Mouse (Mus musculus) heart, adult 8-10 months (tissue): Measurements from ENCODE around the gene Rftn1. TPM values are rescaled to one million over a fixed set of nuclear protein-coding genes. Genes with fewer than 3 reads are reported as not detected.

Source experiments
- DNase-seq: peaks from one replicate; pipeline ENCODE4 v3.0.0; 2022; ENCODE audit warnings: low spot score
- total RNA-seq, 4 experiments: library from RNA; stranded (reverse); gene quantifications; 2 replicates each; pipeline ENCODE4 v1.2.4; 2022

Rftn1 gene
- total RNA-seq, 4 experiments from 2014 or later: 45.4 to 54.7 (median 50.4) TPM

DNA sequence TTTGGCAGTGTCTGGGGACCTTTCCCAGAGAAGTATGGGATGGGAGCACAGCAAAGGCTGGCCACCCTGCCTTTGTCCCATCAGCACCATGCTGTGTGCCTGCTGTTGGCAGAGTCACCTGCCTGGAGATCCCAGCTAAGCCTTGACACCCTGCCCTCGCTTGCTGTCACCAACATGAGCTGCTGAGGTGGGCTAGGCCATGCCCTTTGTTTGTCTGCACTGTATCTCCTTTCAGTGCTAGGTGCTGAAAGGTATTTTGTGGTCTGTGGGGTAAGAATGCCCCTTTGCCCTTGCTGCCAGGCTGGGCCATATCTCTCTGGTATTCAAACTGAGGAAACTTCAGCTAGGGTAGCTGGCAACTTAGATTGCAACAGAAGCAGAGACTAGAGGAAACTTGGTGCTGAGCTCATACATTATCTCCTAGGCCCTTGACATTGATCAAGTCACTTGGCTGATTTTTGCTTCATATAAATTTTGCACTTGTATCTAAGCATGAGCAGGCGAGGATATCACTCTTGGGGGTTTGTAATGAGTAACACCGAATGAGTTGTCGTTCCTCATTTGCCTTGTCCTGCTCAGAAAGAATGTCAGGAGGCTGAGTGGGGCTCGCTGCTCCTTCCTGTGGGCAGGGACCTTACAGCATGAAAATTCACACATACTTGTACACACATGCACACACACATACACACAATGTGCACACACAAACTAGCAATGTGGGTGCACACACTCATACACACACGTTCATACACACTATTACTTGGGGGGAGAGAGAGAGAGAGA lies 207.7 kb downstream of the Rftn1 start:
- no peak for DNase-seq

GRCm38 (mm10) chr17:49981591-49981990 lies 208.9 kb downstream of the Rftn1 start:
- no peak for DNase-seq

GRCm38 (mm10) chr17:49979761-49980285 lies 210.7 kb downstream of the Rftn1 start:
- DNase-seq: no peak

DNA sequence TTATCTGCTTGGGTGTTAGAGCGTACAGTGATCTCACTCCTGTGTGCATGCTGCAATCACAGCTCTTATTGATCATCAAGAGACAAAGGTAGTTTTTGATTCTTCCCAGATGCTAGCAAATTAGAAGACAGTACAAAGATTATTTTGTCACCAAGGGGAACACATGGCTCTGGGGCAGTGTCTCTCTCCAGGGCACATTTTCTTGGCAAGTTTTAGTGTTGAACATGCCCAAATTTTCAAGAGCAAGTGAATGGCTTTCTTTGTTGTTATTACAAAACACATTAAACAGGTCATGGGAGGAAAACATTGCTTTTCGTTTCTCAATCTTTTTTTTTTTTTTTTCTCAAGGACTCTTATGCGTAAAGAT lies 213.1 kb downstream of the Rftn1 start:
- DNase-seq: no peak

DNA sequence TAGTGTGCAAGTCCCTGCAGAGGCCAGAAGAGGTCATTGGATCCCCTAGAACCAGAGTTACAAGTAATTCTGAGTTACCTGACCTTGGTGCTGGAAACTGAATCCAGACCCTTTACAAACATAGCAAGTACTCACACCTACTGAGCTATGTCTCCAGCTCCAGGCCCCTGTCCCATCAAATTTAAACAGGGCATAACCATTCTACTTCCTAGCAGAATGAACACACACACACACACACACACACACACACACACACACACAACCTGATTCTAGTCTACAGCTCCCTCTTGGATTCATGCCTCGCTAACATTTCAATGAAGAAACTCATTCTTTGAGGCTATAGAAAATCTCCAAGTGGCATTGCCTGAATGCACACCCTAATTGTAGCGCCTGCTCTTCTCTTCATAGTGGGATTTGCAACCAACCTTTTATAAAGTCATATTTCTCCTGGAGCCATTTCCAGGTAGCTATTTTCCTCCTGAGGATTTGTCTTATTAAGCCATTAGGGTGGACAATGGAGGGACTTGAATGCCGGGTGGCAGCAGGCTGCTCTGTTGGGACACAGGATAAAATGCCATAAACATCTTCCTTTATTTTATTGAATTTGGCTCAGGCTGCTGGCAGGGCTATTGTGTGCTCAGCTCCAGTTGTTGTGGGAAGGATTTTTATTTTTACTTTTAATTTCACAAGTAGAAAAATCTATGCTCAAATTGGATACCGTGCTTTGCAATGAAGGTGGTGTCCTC lies 213.6 kb downstream of the Rftn1 start:
- DNase-seq: no peak

- no peak for DNase-seq
Observed at GRCm38 (mm10) chr17:49975481-49975880, 215.0 kb downstream of the Rftn1 start.

GRCm38 (mm10) chr17:49974996-49975395 lies 215.5 kb downstream of the Rftn1 start:
- DNase-seq: no peak

- no peak for DNase-seq
Observed at GRCm38 (mm10) chr17:49972164-49972563, 218.3 kb downstream of the Rftn1 start.

GRCm38 (mm10) chr17:49971057-49971456 lies 219.4 kb downstream of the Rftn1 start:
- no peak for DNase-seq

GRCm38 (mm10) chr17:49968467-49969207 lies 221.8 kb downstream of the Rftn1 start:
- peak; percentile 82 for DNase-seq

DNA sequence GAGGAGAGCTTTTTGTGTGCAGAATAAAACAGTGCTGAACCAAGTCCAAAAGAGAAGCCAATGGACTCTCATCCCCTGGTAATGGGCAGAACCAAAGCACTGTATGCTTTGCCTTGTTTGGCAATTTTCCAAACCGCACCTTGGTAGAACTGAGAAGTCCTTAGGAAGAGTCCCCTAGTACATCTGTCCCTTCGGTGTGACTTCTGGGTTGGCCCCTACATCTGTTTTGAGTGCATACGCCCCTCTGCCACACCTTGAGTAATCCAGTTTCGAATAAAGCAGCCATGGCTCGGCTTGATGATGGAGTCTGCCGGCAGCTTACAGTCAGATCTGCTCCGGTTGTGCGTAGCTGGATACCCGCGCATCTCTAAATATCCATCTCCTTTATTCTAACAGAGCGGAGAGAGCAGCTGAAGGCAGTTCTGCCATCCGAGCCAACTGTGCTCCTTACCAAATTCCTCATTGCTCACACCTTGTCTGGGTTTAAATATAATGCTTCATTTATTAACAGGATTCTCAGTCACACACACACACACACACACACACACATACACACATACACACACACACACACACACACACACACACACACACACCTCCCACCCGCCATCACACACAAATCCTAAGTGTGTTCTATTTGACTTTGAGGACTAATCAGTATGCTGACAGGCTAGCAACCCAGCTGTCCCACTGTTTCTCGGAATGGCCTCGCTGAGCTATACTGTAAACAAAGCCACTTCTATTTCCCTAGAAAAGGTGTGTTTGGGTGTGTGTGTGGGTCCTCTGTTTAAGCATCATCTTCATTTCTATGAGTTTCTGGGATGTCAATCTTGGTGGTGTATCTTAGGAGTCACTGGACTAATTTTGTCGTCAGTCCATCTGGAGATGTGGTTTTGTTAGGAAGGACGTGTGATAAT lies 224.4 kb downstream of the Rftn1 start:
- DNase-seq: no peak

- DNase-seq: no peak
Observed at GRCm38 (mm10) chr17:49965035-49965434, 225.4 kb downstream of the Rftn1 start.

DNA sequence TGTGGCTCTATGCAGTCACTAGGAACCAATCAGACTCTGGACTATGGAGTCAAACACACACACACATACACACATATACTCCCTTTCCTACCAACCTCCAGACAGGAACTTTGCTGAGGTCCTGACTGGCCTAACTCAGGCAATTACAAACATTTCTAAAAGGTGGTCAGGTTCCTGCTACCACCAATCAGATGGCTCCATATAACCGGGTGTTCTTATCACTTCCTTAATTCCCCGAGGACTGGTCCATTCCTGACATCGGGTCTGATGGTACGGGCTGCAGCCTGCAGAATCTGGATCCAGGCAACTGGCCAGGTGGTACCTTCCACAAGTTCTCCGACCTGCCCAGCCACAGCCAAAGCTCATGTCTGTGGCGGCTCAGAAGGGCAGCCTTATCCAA lies 226.0 kb downstream of the Rftn1 start:
- no peak for DNase-seq

GRCm38 (mm10) chr17:49959021-49959420 lies 231.5 kb downstream of the Rftn1 start:
- DNase-seq: no peak

DNA sequence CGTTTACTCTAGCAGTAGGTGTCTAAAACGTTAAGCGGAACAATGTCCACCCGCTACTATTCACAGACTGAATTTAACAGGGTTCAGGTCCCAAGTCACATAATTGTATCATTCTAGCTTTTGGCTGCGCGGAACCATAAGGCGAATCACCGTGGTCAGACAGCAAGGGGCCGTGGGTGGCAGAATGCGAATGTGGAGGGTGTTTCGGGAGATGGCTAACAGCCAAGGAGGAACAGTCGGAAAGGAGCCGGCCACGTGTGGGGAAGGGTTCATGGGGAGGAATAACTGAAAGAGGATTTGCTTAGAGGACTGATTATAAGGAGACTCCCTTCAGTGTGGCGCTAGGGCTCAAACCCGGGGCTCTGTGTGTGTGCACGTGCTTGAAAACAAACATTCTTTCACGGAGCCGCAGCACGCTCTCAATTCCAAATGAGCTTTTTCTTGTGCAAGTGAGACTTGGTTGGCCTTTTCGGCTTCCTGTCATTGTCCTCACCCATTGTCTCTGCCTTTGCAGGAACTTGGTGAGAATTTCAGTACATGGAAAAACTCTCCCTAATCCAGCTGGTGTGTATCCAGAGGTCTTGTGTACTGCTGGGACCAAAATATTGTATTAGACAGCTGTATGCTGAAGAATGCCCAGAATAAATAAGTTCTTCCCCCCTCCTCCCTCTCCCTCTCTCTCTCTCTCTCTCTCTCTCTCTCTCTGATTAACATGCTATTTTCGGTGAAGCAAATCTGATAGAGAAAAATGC lies 238.4 kb downstream of the Rftn1 start:
- DNase-seq: peak; percentile 77

GRCm38 (mm10) chr17:49951491-49951855 lies 239.0 kb downstream of the Rftn1 start:
- DNase-seq: peak; percentile 88

GRCm38 (mm10) chr17:49942674-49943073 lies 247.8 kb downstream of the Rftn1 start:
- DNase-seq: no peak
